Mouse (Mus musculus) right cerebral cortex, adult 2 months (tissue): ENCODE results near the gene Nras.

Source experiments
- DNase-seq, 2 experiments: peaks; one replicate each; pipeline ENCODE4 v3.0.0; 2021 to 2022; ENCODE audit warnings: low spot score in 2 of 2

Gene Nras

GRCm38 (mm10) chr3:103058207-103059157 lies at the start of gene Nras:
TSS of gene Nras (plus strand) at chr3:103058285.
- DNase-seq = peak; percentile 93

GRCm38 (mm10) chr3:103017350-103017749 lies 40.7 kb upstream of the Nras start:
- DNase-seq = no peak

- no peak for DNase-seq
Observed at GRCm38 (mm10) chr3:103019462-103019861, 38.6 kb upstream of the Nras start.

- peak; percentile 97 to 98 for DNase-seq
Observed at GRCm38 (mm10) chr3:103020249-103020942, 37.7 kb upstream of the Nras start, which contains the start of gene Csde1. TSS of gene Csde1 (plus strand) at chr3:103020426.

- peak; percentile 88 to 90 for DNase-seq
Observed at GRCm38 (mm10) chr3:103020943-103021638, 37.0 kb upstream of the Nras start.

GRCm38 (mm10) chr3:103026174-103026573 lies 31.9 kb upstream of the Nras start:
- no peak for DNase-seq

GRCm38 (mm10) chr3:103040285-103040684 lies 17.8 kb upstream of the Nras start:
- no peak for DNase-seq

GRCm38 (mm10) chr3:103040861-103041379 lies 17.2 kb upstream of the Nras start:
- no peak for DNase-seq

GRCm38 (mm10) chr3:103056016-103056595 lies 2.0 kb upstream of the Nras start:
- no peak for DNase-seq

GRCm38 (mm10) chr3:103057752-103058151 lies 333 bp upstream of the Nras start:
- DNase-seq = peak; percentile 13 to 17

- no peak for DNase-seq
Observed at GRCm38 (mm10) chr3:103066927-103067326, 8.8 kb downstream of the Nras start.

GRCm38 (mm10) chr3:103068971-103069370 lies 10.9 kb downstream of the Nras start:
- no peak for DNase-seq

GRCm38 (mm10) chr3:103073771-103074170 lies 15.7 kb downstream of the Nras start, which contains the start of gene Ampd1:
TSS of gene Ampd1 (plus strand) at chr3:103074014.
- no peak for DNase-seq

- peak in 1 of 2 experiments; percentile 10 for DNase-seq
Observed at GRCm38 (mm10) chr3:103075871-103076270, 17.8 kb downstream of the Nras start.

GRCm38 (mm10) chr3:103076476-103076875 lies 18.4 kb downstream of the Nras start:
- no peak for DNase-seq

- DNase-seq = peak; percentile 17 to 20
Observed at GRCm38 (mm10) chr3:103079301-103079700, 21.2 kb downstream of the Nras start.

GRCm38 (mm10) chr3:103081051-103081450 lies 23.0 kb downstream of the Nras start:
- no peak for DNase-seq

- DNase-seq = no peak
Observed at GRCm38 (mm10) chr3:103081861-103082453, 23.9 kb downstream of the Nras start.

GRCm38 (mm10) chr3:103082761-103083160 lies 24.7 kb downstream of the Nras start:
- DNase-seq = no peak

GRCm38 (mm10) chr3:103085986-103086385 lies 27.9 kb downstream of the Nras start:
- no peak for DNase-seq

GRCm38 (mm10) chr3:103091753-103092152 lies 33.7 kb downstream of the Nras start:
- DNase-seq = no peak
